Mouse (Mus musculus) intestine, embryonic 15.5 days (tissue): ENCODE measurements around the gene Mrpl30. TPM values are rescaled to one million over a fixed set of nuclear protein-coding genes. Genes with fewer than 3 reads are reported as not detected.

ENCODE experiments used
- ATAC-seq: fragments of 200-750 bp; cut with Nextera tagmentation; 2 replicates; pipeline ENCODE4 v1.8.0; 2017; ENCODE audit warnings: moderate TSS enrichment, moderate library complexity
- H3K27ac ChIP-seq: fragments of 300-500 bp; sonication (generic); 2 replicates; pipeline ENCODE4 v1.5.1; 2015; ENCODE audit warnings: mild to moderate bottlenecking, inconsistent platforms
- H3K27me3 ChIP-seq: fragments of 300-500 bp; sonication (generic); replicated peaks from 2 replicates; pipeline ENCODE4 v1.6.1; 2015; ENCODE audit warnings: inconsistent platforms
- H3K36me3 ChIP-seq: fragments of 300-500 bp; sonication (generic); 2 replicates; pipeline ENCODE4 v1.6.1; 2015; ENCODE audit warnings: inconsistent platforms
- H3K4me1 ChIP-seq: fragments of 300-500 bp; sonication (generic); replicated peaks from 2 replicates; pipeline ENCODE4 v1.6.1; 2015; ENCODE audit warnings: inconsistent platforms
- H3K4me2 ChIP-seq: fragments of 300-500 bp; sonication (generic); replicated peaks from 2 replicates; pipeline ENCODE4 v1.6.1; 2015; ENCODE audit warnings: mild to moderate bottlenecking, inconsistent platforms
- H3K4me3 ChIP-seq: fragments of 300-500 bp; sonication (generic); replicated peaks from 2 replicates; pipeline ENCODE4 v1.5.1; 2015; ENCODE audit warnings: inconsistent platforms
- H3K9ac ChIP-seq: fragments of 300-500 bp; sonication (generic); 2 replicates; pipeline ENCODE4 v1.6.1; 2015; ENCODE audit warnings: inconsistent platforms
- H3K9me3 ChIP-seq: fragments of 300-500 bp; sonication (generic); 2 replicates; pipeline ENCODE4 v1.6.1; 2016; ENCODE audit warnings: inconsistent platforms
- WGBS: fragments of 180-500 bp; shearing (Covaris S2); methylation state at CpG from one replicate; pipeline ENCODE4 v1.1.7; 2015; 5-methylcytosine and 5-hydroxymethylcytosine counted together
- polyA plus RNA-seq: library from polyadenylated mRNA; unstranded; fragments of >200 nt; fragmentation: Nextera tagmentation; extraction: Ambion mirVana; gene quantifications from 2 replicates; pipeline ENCODE4 v1.2.1, GENCODE M21; 2015

The Mrpl30 gene
- polyA plus RNA-seq, 1 experiment from 2014 or later, result 255 TPM

DNA sequence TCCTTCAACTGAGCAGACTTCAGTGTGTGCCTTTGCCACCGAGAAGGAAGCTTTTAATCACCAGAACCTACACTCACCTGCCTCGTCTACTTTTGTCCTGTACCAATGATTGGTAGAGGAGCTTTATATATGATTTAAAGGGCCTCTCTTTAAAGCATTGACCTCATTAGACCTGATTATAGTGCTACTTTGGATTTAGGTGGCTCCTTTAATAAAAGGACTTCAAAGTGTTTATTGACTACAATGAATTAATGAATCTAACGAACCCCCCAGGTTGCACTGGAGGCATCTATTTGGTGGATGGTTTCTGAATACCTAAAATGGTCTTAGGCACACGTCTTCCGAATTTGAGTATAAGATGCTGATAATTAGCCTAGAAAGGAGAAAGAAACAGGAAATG is 26.1 kb downstream of the Mrpl30 start, which contains the start of gene Lyg2:
TSS of gene Lyg2 (minus strand) at position 101 of the 400 bp plus-strand sequence.
- no peak for ATAC-seq
- WGBS, result 74% methylated on average over 5 of the region's 5 CpGs
- no peaks in the 10 kb centered on the region for H3K9me3 ChIP-seq

DNA sequence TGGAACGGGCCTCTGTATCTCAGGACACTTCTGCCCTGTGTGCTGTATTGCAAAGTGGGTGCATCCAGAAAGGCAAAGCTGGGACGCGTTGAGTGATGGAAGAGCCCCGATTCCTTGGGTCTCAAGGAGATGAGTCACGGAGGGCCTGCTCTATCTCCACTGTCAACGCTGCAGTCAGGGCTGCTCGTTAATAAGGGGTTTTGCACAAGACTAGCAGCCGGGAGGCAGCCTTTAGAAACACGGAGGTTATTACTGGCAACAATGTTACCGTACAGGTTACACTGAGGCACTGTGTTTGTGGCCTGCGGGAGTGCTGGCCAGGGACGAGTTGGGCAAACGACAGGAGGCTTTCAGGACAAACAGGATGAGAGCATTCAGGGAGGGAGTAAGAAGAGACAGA is 27.4 kb downstream of the Mrpl30 start:
- H3K9me3 ChIP-seq, result no peaks in the 10 kb centered on the region
- H3K27ac ChIP-seq, result no peak overlapping the region
- no peak overlapping the region for H3K4me3 ChIP-seq
- ATAC-seq, result no peak
- WGBS, result 54% methylated on average over 13 of the region's 13 CpGs
- H3K4me1 ChIP-seq, result no peaks in the 10 kb centered on the region
- H3K4me2 ChIP-seq, result no peak overlapping the region
- H3K27me3 ChIP-seq, result no peaks in the 10 kb centered on the region; the same call in 1 of the 2 replicates
- H3K36me3 ChIP-seq, result no peaks in the 10 kb centered on the region
- no peak overlapping the region for H3K9ac ChIP-seq

More for the DNA sequence above, 26.1 kb downstream of the Mrpl30 start, which contains the start of gene Lyg2:
- H3K27me3 ChIP-seq, result no peaks in the 10 kb centered on the region; the same call in 1 of the 2 replicates
- no peaks in the 10 kb centered on the region for H3K36me3 ChIP-seq
- no peak within 1 kb of the TSS for H3K4me2 ChIP-seq
- H3K4me3 ChIP-seq, result no peak within 1 kb of the TSS
- H3K9ac ChIP-seq, result no peak within 1 kb of the TSS
- no peaks in the 10 kb centered on the region for H3K4me1 ChIP-seq
- H3K27ac ChIP-seq, result no peak within 1 kb of the TSS

DNA sequence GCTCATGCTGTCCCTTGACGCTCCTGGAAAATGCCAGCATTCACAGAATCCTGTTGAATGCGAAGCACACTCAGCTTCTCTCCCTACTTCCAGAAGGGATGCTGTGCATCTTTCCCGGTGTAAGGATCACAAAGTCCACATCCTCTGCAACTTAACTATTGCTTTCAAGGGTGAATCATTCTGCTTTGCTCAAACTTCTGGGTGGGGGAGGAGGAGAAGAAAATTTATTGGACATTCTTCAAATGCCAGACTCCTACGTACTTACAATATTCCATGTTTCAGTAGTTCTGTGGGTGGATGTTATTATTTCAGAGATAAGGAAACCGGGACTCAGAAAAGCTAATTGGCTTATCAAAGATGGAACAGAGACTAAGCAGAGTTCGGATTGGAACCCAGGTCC is 27.8 kb downstream of the Mrpl30 start:
- H3K9me3 ChIP-seq, result no peaks in the 10 kb centered on the region
- no peak for ATAC-seq
- H3K9ac ChIP-seq, result no peak overlapping the region
- no peaks in the 10 kb centered on the region for H3K36me3 ChIP-seq
- H3K4me3 ChIP-seq, result no peak overlapping the region
- no peak overlapping the region for H3K4me2 ChIP-seq
- H3K27ac ChIP-seq, result no peak overlapping the region
- no peaks in the 10 kb centered on the region for H3K4me1 ChIP-seq
- 50% methylated on average over 6 of the region's 6 CpGs for WGBS
- H3K27me3 ChIP-seq, result no peaks in the 10 kb centered on the region; the same call in 1 of the 2 replicates

DNA sequence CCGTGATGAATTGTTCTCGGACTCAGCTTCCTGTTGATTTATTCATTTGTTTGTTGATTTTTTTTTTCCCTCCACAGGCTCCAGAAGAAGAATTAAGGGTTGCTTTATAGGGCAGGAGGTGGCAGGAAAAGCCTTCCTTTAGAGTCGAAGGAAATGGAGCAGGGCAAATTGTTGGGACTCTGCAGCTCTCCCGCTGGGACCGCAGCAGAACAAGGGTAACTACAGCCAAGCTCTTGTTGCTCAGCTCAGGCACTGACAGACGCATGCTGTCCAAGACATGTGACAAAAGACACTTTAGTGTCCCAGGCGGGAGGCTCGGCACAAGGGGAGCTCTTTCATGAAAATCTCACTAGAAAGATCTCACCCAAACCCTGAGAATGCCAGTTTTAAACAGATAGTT is 32.3 kb downstream of the Mrpl30 start:
- H3K4me1 ChIP-seq, result no peaks in the 10 kb centered on the region
- H3K4me2 ChIP-seq, result no peak overlapping the region
- WGBS, result 55% methylated on average over 8 of the region's 8 CpGs
- no peak for ATAC-seq
- no peaks in the 10 kb centered on the region for H3K36me3 ChIP-seq
- H3K27ac ChIP-seq, result no peak overlapping the region
- no peaks in the 10 kb centered on the region for H3K27me3 ChIP-seq
- no peaks in the 10 kb centered on the region for H3K9me3 ChIP-seq
- no peak overlapping the region for H3K4me3 ChIP-seq
- no peak overlapping the region for H3K9ac ChIP-seq

DNA sequence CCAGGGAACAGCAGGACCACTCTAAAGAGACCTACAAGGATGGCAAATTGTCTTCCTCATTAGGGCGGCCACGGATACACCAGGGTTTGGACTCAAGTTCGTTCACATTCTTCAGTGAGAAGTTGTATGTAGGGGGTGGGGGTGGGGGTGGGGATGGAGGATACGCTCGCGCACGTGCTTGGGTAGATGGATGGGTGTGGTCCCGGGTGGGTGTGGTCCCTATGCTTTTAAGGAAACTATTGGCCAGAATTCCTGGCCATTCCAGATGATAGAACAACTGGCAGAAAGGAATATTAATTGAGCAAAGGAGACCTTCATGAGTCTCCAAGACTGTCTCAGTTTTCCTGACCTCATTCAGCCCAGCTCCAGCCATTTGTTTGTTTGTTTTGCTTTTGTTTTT is 35.7 kb downstream of the Mrpl30 start:
- Histone ChIP-seq H3K9me3 (no peaks in the 10 kb centered on the region), H3K27ac (no peak overlapping the region), H3K4me2 (no peak overlapping the region), H3K9ac (no peak overlapping the region), H3K36me3 (no peaks in the 10 kb centered on the region), H3K27me3 (no peaks in the 10 kb centered on the region), H3K4me3 (no peak overlapping the region), H3K4me1 (no peaks in the 10 kb centered on the region)
- WGBS, result 79% methylated on average over 8 of the region's 8 CpGs
- no peak for ATAC-seq

DNA sequence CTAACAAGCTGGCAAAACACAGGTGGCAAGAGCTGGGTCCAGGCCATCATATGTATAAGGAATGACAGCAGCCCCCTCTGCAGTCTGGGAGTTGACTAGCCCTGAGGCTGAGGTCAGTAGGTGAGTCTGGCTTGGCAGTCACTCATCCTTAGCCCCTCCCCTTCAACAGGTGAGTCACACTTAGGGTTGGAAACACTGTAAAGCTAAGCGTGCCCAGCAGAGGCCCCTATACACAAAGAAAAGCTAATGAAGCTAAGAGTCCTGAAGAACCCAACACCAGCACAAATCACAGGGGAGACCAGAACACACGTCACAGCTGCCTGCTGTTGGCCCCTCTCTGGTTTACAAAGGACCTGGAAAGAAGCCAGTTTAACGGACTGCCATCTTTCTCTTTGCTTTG is 41.5 kb downstream of the Mrpl30 start:
- H3K27ac ChIP-seq, result no peak overlapping the region
- H3K4me1 ChIP-seq, result no peaks in the 10 kb centered on the region
- WGBS, result 22% methylated on average over 3 of the region's 3 CpGs
- no peaks in the 10 kb centered on the region for H3K36me3 ChIP-seq
- no peak overlapping the region for H3K9ac ChIP-seq
- H3K27me3 ChIP-seq, result no peaks in the 10 kb centered on the region
- H3K4me2 ChIP-seq, result no peak overlapping the region
- no peak overlapping the region for H3K4me3 ChIP-seq
- ATAC-seq, result peak; percentile 89
- no peaks in the 10 kb centered on the region for H3K9me3 ChIP-seq

Other genes starting within 250 kb of the Mrpl30 start
- gene 2010300C02Rik, start 170.4 kb upstream of the Mrpl30 start, polyA plus RNA-seq, result 14.0 and 14.2 TPM in 2 replicates
- 4.5 and 4.7 TPM in 2 replicates for gene Tsga10, start 24.0 kb upstream of the Mrpl30 start, polyA plus RNA-seq
- 9.0 and 11.4 TPM in 2 replicates for gene Lipt1, start 18.7 kb upstream of the Mrpl30 start, polyA plus RNA-seq
- 29.7 and 29.8 TPM in 2 replicates for gene Mitd1, start 66 bp upstream of the Mrpl30 start, polyA plus RNA-seq
- not detected in 2 replicates for gene Lyg2, start 26.0 kb downstream of the Mrpl30 start, polyA plus RNA-seq
- not detected in 2 replicates for gene Lyg1, start 67.3 kb downstream of the Mrpl30 start, polyA plus RNA-seq
- 130 and 146 TPM in 2 replicates for gene Txndc9, start 107.4 kb downstream of the Mrpl30 start, polyA plus RNA-seq
- gene Eif5b, start 107.5 kb downstream of the Mrpl30 start, polyA plus RNA-seq, result 26.2 and 28.7 TPM in 2 replicates
- gene Rev1, start 239.3 kb downstream of the Mrpl30 start, polyA plus RNA-seq, result 19.0 and 23.6 TPM in 2 replicates